Mouse (Mus musculus): ENCODE results near the gene Cyp26b1.

- TF ChIP-seq SRF (IDR thresholded peaks at IDR 0.05; ENCODE audit: control insufficient read depth, insufficient read length, low read depth) (no peak), TCF3 (IDR thresholded peaks at IDR 0.05; ENCODE audit: insufficient read length, low read depth) (no peak), CEBPB (IDR thresholded peaks at IDR 0.05; ENCODE audit: insufficient read depth, poor library complexity, severe bottlenecking) (no peak), REST (IDR thresholded peaks at IDR 0.05; ENCODE audit: insufficient read depth, insufficient read length) (no peak), POLR2A (IDR thresholded peaks at IDR 0.05; ENCODE audit: insufficient read length, low read depth) (no peak), TCF12 (IDR thresholded peaks at IDR 0.05; ENCODE audit: insufficient read depth, poor library complexity, severe bottlenecking) (no peak), POLR2AphosphoS2 (IDR thresholded peaks at IDR 0.05; ENCODE audit: insufficient read length, low read depth) (no peak), E2F4 (IDR thresholded peaks at IDR 0.05; ENCODE audit: insufficient read depth) (no peak), MAX (IDR thresholded peaks at IDR 0.05; ENCODE audit: low read depth) (no peak), USF1 (IDR thresholded peaks at IDR 0.05; ENCODE audit: low read depth) (no peak)
Observed at GRCm38 (mm10) chr6:84638206-84638605, 44.5 kb upstream of the Cyp26b1 start.
